Mouse (Mus musculus): ENCODE data around the gene Mlxipl. TPM values are rescaled to one million over a fixed set of nuclear protein-coding genes. Genes with fewer than 3 reads are reported as not detected.

Mlxipl gene
- total and polyA plus RNA-seq, 3 experiments, result 24.2 to 49.0 (median 25.9) TPM

GRCm38 (mm10) chr5:135127669-135128068 is 38.0 kb downstream of the Mlxipl start:
- Histone ChIP-seq H3K4me1 (ENCODE audit: control insufficient read depth, insufficient read depth, low read length) (no peaks in the 10 kb centered on the region), H3K9ac (ENCODE audit: low read depth, low read length) (no peak overlapping the region), H3K27me3 (ENCODE audit: control insufficient read depth, insufficient read depth, low read length) (no peaks in the 10 kb centered on the region; the same call in 1 of the 2 replicates), H3K79me2 (replicated peaks; ENCODE audit: control insufficient read depth, insufficient read depth, low read length) (no peaks in the 10 kb centered on the region), H3K36me3 (ENCODE audit: control insufficient read depth, insufficient read depth, low read length) (no peaks in the 10 kb centered on the region), H3K27ac (no peak overlapping the region), H3K4me3 (no peak overlapping the region)
- no peak for DNase-seq
- intact Hi-C loops (cut with DNase I), result no loop called here
- 66% methylated on average over 6 of the region's 6 CpGs for WGBS
- no peak for TF ChIP-seq EP300 (IDR thresholded peaks at IDR 0.05; ENCODE audit: insufficient read depth, low read depth, low read length)
- TF ChIP-seq CTCF (IDR thresholded peaks at IDR 0.05), result no peak
- no peak for TF ChIP-seq POLR2A (IDR thresholded peaks at IDR 0.05; ENCODE audit: insufficient read depth, low read depth, low read length)

GRCm38 (mm10) chr5:135129747-135130146 is 40.1 kb downstream of the Mlxipl start:
- Histone ChIP-seq H3K4me3 (no peak overlapping the region), H3K9ac (ENCODE audit: low read depth, low read length) (no peak overlapping the region), H3K27me3 (ENCODE audit: control insufficient read depth, insufficient read depth, low read length) (no peaks in the 10 kb centered on the region; the same call in 1 of the 2 replicates), H3K4me1 (ENCODE audit: control insufficient read depth, insufficient read depth, low read length) (no peaks in the 10 kb centered on the region), H3K79me2 (replicated peaks; ENCODE audit: control insufficient read depth, insufficient read depth, low read length) (no peaks in the 10 kb centered on the region), H3K36me3 (ENCODE audit: control insufficient read depth, insufficient read depth, low read length) (no peaks in the 10 kb centered on the region), H3K27ac (no peak overlapping the region)
- no peak for DNase-seq
- intact Hi-C loops (cut with DNase I), result no loop called here
- WGBS, result 86% methylated on average over 4 of the region's 4 CpGs
- no peak for TF ChIP-seq CTCF (IDR thresholded peaks at IDR 0.05)
- no peak for TF ChIP-seq EP300 (IDR thresholded peaks at IDR 0.05; ENCODE audit: insufficient read depth, low read depth, low read length)
- no peak for TF ChIP-seq POLR2A (IDR thresholded peaks at IDR 0.05; ENCODE audit: insufficient read depth, low read depth, low read length)

- WGBS, result 21% methylated on average over 26 of the region's 26 CpGs
- H3K4me3 ChIP-seq, result no peak overlapping the region
- H3K27me3 ChIP-seq (ENCODE audit: control insufficient read depth, insufficient read depth, low read length), result no peaks in the 10 kb centered on the region; the same call in 1 of the 2 replicates
Observed at GRCm38 (mm10) chr5:135133736-135134405, 44.2 kb downstream of the Mlxipl start.

GRCm38 (mm10) chr5:135134534-135134933 is 44.8 kb downstream of the Mlxipl start:
- H3K4me3 ChIP-seq, result no peak overlapping the region
- H3K36me3 ChIP-seq (ENCODE audit: control insufficient read depth, insufficient read depth, low read length), result no peaks in the 10 kb centered on the region

More at GRCm38 (mm10) chr5:135133736-135134405, 44.2 kb downstream of the Mlxipl start:
- H3K4me1 ChIP-seq (ENCODE audit: control insufficient read depth, insufficient read depth, low read length), result no peaks in the 10 kb centered on the region
- TF ChIP-seq EP300 (IDR thresholded peaks at IDR 0.05; ENCODE audit: insufficient read depth, low read depth, low read length) (no peak), CTCF (IDR thresholded peaks at IDR 0.05) (no peak), POLR2A (IDR thresholded peaks at IDR 0.05; ENCODE audit: insufficient read depth, low read depth, low read length) (no peak)
- no peak overlapping the region for H3K9ac ChIP-seq (ENCODE audit: low read depth, low read length)
- H3K79me2 ChIP-seq (replicated peaks; ENCODE audit: control insufficient read depth, insufficient read depth, low read length), result no peaks in the 10 kb centered on the region
- H3K36me3 ChIP-seq (ENCODE audit: control insufficient read depth, insufficient read depth, low read length), result no peaks in the 10 kb centered on the region
- intact Hi-C loops (cut with DNase I), result no loop called here
- peak in 1 of 2 experiments; percentile 58 for DNase-seq
- no peak overlapping the region for H3K27ac ChIP-seq

GRCm38 (mm10) chr5:135139881-135140280 is 50.2 kb downstream of the Mlxipl start:
- TF ChIP-seq EP300 (IDR thresholded peaks at IDR 0.05; ENCODE audit: insufficient read depth, low read depth, low read length) (no peak), POLR2A (IDR thresholded peaks at IDR 0.05; ENCODE audit: insufficient read depth, low read depth, low read length) (no peak), CTCF (IDR thresholded peaks at IDR 0.05) (no peak)
- WGBS, result 58% methylated on average over 2 of the region's 2 CpGs
- intact Hi-C loops (cut with DNase I), result no loop called here

More at GRCm38 (mm10) chr5:135134534-135134933, 44.8 kb downstream of the Mlxipl start:
- WGBS, result 21% methylated on average over 8 of the region's 8 CpGs
- Histone ChIP-seq H3K27ac (no peak overlapping the region), H3K27me3 (ENCODE audit: control insufficient read depth, insufficient read depth, low read length) (no peaks in the 10 kb centered on the region; the same call in 1 of the 2 replicates), H3K79me2 (replicated peaks; ENCODE audit: control insufficient read depth, insufficient read depth, low read length) (no peaks in the 10 kb centered on the region), H3K4me1 (ENCODE audit: control insufficient read depth, insufficient read depth, low read length) (no peaks in the 10 kb centered on the region), H3K9ac (ENCODE audit: low read depth, low read length) (no peak overlapping the region)
- TF ChIP-seq POLR2A (IDR thresholded peaks at IDR 0.05; ENCODE audit: insufficient read depth, low read depth, low read length), result no peak
- peak; percentile 57 for TF ChIP-seq CTCF (IDR thresholded peaks at IDR 0.05)
- TF ChIP-seq EP300 (IDR thresholded peaks at IDR 0.05; ENCODE audit: insufficient read depth, low read depth, low read length), result no peak
- peak; percentile 27 to 48 for DNase-seq
- intact Hi-C loops (cut with DNase I), result no loop called here

GRCm38 (mm10) chr5:135144469-135144868 is 54.8 kb downstream of the Mlxipl start:
- H3K27me3 ChIP-seq (ENCODE audit: control insufficient read depth, insufficient read depth, low read length), result no peaks in the 10 kb centered on the region
- TF ChIP-seq POLR2A (IDR thresholded peaks at IDR 0.05; ENCODE audit: insufficient read depth, low read depth, low read length) (no peak), EP300 (IDR thresholded peaks at IDR 0.05; ENCODE audit: insufficient read depth, low read depth, low read length) (no peak)
- 47% methylated on average over 4 of the region's 4 CpGs for WGBS

More at GRCm38 (mm10) chr5:135139881-135140280, 50.2 kb downstream of the Mlxipl start:
- Histone ChIP-seq H3K79me2 (replicated peaks; ENCODE audit: control insufficient read depth, insufficient read depth, low read length) (no peaks in the 10 kb centered on the region), H3K4me1 (ENCODE audit: control insufficient read depth, insufficient read depth, low read length) (no peaks in the 10 kb centered on the region), H3K9ac (ENCODE audit: low read depth, low read length) (no peak overlapping the region), H3K4me3 (no peak overlapping the region), H3K27me3 (ENCODE audit: control insufficient read depth, insufficient read depth, low read length) (no peaks in the 10 kb centered on the region), H3K27ac (no peak overlapping the region), H3K36me3 (ENCODE audit: control insufficient read depth, insufficient read depth, low read length) (no peaks in the 10 kb centered on the region)
- no peak for DNase-seq

More at GRCm38 (mm10) chr5:135144469-135144868, 54.8 kb downstream of the Mlxipl start:
- no peak overlapping the region for H3K9ac ChIP-seq (ENCODE audit: low read depth, low read length)
- no peak overlapping the region for H3K27ac ChIP-seq
- H3K36me3 ChIP-seq (ENCODE audit: control insufficient read depth, insufficient read depth, low read length), result no peaks in the 10 kb centered on the region
- intact Hi-C loops (cut with DNase I), result no loop called here
- no peak for DNase-seq
- no peaks in the 10 kb centered on the region for H3K79me2 ChIP-seq (replicated peaks; ENCODE audit: control insufficient read depth, insufficient read depth, low read length)
- no peak overlapping the region for H3K4me3 ChIP-seq
- no peaks in the 10 kb centered on the region; the same call in 1 of the 2 replicates for H3K4me1 ChIP-seq (ENCODE audit: control insufficient read depth, insufficient read depth, low read length)
